Mouse (Mus musculus): ENCODE results near the gene Faf1. TPM values are rescaled to one million over a fixed set of nuclear protein-coding genes. Genes with fewer than 3 reads are reported as not detected.

The Faf1 gene
- total RNA-seq, 4 experiments from 2014 or later, result 42.9 to 51.1 (median 47.2) TPM

DNA sequence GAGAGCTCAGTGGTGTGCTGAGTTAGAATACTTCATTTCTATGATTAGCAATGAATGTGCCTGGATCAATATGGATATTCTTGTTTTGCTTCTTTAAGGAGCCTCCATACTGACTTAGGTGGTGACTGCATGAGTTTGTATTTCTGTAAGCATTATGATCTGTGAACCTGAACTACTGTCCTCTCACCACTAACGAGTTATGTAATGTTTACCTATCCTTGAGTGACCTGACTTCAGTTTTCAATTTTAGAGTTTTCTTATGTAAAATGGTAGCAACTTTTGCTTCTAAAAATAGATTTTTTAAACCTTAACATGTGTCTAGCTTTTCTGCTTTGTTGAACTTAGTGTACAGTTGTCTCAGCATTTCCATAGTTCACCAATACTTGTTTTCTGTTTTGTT is 92.7 kb downstream of the Faf1 start:
- no peak for DNase-seq (ENCODE audit: low spot score in 2 of 2)

DNA sequence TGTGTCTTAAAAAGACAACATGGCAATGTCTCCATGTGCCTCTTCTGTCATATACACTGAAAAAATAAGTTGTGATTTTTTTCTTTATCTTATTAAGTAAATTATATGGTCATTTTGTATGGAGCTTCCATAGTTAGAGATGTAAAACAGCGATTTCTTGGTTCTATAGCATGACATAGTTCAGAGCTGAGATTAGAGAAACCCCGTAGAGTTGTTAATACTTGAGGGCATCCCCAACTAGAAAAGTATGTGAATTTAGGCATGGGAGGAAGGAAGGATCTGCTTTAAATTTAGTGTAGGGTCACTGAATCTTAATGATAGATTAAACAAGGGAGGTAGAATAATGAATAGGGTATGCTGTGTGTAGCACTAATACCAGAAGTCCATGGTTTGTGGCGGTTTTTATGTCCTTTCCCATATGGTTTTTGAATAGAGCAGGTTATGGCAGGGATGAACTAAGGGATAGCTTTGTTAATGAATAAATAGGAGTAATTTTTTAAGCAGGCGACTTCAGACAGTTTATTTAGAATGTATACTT is 106.3 kb downstream of the Faf1 start:
- no peak for DNase-seq (ENCODE audit: low spot score in 2 of 2)

DNA sequence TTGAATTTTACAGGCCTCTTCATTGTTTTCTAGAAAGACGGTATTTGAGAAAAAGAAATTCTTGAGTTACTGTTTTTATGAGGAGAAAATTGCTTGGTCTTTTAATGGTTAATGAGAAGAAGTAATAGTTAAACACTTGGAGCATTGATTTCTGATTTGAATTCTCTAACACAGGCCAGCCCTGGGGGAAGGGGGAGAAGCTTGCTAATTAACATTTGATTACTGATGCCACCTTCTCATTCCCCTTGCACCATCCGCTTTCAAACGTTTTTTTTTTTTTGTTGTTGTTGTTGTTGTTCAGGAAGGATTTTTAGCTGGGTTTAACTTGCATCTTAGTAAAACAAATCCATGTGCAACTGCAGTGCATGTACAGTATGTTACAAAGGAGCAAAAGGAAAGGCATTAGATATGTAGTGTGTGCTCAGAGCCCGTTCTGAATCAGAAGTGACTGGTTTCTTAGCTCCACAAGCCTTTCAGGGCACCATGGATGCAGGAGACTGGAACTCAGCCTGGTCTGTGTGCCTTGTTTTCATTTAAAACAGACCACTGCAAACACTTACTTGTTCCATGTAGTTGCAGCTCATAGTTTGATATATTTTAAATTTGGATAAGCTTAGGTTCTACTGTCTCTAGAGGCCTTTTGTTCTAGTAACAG is 113.1 kb downstream of the Faf1 start:
- DNase-seq (ENCODE audit: low spot score in 2 of 2), result no peak

DNA sequence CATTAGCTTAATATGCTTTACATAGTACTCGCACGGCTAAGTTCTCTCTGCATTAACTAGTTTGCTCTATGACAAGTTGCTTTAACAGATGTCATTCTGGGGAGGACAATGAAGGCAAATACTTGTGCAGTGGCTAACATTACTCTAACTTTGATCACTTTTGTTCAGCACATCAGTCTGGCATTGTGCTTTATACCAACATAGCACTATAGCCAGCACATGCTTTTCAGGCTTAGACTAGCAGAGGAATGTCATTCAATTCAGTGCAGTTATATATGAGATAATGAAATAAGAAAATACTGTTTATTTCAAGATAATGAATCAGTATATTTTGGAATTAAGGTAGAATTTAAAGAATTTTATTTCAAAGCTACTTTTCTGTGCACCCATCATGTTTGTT is 115.9 kb downstream of the Faf1 start:
- DNase-seq (ENCODE audit: low spot score in 2 of 2), result no peak

DNA sequence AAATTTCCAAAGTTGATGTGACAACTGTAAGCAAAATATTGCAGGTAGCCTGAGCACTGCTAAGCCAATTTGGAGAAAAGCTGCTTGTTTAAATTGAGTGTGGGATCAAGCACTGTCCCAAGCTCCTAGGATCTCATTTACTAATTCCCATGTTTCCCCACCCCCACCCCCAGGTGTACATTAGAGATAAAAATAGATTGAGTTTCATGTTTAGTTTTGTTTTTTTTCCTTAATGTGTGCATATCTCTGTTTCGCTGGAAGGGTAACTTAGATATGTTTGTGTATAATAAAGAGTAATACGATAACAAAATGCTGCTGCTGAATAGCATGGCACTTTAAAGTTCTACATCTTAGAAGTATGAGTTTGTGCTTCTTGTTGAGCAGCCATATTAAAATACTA is 116.7 kb downstream of the Faf1 start:
- no peak for DNase-seq (ENCODE audit: low spot score in 2 of 2)

- DNase-seq (ENCODE audit: low spot score in 2 of 2), result no peak
These were observed 121.3 kb downstream of the Faf1 start for GRCm38 (mm10) chr4:109797511-109798182.

GRCm38 (mm10) chr4:109806408-109806807 is 130.0 kb downstream of the Faf1 start:
- no peak for DNase-seq (ENCODE audit: low spot score in 2 of 2)

DNA sequence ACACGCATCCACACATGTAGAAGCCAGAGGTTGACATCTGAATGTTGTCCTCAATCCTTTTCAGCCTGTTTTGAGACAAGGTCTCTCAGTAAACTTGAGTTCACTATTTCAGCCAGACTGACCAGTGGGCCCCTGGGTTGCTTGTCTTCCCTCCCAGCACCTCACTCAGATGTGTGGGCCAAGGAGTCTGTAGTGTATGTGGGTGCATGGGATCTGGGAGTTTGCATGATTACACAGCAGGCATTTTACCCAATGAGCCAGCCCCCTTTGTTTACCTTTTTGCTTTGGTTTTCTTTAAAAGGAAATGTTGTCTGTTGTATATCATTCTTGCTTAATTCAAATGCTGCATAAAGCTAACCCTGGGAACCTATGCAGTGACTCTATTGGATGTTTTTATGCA is 138.8 kb downstream of the Faf1 start:
- DNase-seq (ENCODE audit: low spot score in 2 of 2), result no peak

DNA sequence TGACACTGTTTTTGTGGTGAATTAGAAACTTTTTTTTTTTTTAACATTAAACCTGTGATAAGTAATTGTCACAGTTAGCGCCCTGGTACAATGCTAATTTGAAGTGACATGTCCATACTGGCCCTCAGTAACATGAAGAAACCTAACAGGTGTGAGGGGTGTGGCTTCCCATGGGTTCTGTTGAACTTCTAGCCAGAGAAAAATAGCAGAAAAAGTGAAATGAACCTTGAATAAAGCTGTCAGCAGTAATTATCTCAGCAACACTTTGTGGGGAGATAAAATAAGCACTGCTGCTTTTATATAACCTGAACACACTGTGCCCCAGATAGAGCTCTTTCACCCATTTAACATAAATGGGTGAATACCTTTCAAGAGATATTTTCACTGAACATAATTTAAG is 139.2 kb downstream of the Faf1 start:
- DNase-seq (ENCODE audit: low spot score in 2 of 2), result no peak

DNA sequence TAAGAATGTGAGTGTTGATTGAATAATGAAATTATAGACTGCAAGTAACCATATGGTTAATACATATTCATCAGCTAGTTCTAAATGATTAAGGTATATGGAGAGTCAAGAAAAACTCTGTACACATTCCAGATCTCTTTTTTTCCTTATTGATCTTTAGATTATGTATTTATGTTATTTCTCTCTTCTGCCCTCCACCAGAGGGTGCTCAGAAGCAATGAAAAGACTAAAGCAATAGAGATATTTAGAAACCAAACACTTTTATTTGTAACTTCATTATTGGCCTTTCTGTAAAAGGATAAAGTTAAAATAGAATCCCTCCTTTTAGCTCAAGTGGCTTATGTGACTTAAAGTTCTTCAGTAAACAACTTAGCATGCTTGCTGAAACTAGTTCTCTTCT is 143.1 kb downstream of the Faf1 start:
- no peak for DNase-seq (ENCODE audit: low spot score in 2 of 2)

- no peak for DNase-seq (ENCODE audit: low spot score in 2 of 2)
These were observed 153.4 kb downstream of the Faf1 start for GRCm38 (mm10) chr4:109829800-109830199.

- no peak for DNase-seq (ENCODE audit: low spot score in 2 of 2)
These were observed 181.5 kb downstream of the Faf1 start for GRCm38 (mm10) chr4:109857851-109858250.

- no peak for DNase-seq (ENCODE audit: low spot score in 2 of 2)
These were observed 182.4 kb downstream of the Faf1 start for GRCm38 (mm10) chr4:109858571-109859392.

DNA sequence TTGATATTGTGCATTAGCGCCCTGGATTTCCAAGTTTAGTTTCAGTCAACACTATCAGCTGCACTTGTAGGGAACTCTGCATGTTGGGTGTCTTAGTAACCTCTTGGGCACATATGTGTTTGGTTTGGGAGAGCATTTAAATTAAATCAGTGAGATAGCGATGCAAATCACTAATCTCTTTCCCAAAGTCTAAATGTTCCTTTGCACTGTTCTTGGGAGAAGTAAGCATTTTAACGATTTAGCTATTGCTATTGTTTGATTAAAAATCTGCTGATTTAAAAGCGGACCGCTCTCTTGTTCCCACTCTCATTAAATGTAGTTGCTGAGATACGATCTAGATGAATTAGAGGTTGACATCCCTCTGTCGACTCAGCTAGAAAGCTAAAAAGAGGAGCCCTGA is 183.0 kb downstream of the Faf1 start:
- no peak for DNase-seq (ENCODE audit: low spot score in 2 of 2)

GRCm38 (mm10) chr4:109860256-109860655 is 183.9 kb downstream of the Faf1 start:
- DNase-seq (ENCODE audit: low spot score in 2 of 2), result no peak

- no peak for DNase-seq (ENCODE audit: low spot score in 2 of 2)
These were observed 185.9 kb downstream of the Faf1 start for GRCm38 (mm10) chr4:109862271-109862670.

DNA sequence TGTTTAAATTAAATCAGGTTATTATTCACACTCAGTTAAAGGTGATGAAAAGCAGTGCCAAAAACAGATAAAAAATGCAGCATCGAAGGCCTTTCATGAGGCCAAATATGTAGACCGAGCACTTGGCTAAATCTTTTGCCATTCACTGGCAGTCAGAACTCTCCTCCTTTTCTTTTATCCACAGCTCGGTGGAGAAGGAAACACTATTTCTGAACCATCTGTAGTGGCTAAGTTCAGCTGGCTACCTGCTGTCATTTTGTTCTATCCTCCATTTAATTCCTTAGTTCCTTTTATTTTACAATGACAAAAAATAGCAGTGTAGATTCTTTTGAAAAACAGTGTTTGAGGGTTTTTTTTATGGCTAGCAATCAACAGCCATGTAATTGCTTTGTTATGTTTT is 186.6 kb downstream of the Faf1 start:
- DNase-seq (ENCODE audit: low spot score in 2 of 2), result no peak

- no peak for DNase-seq (ENCODE audit: low spot score in 2 of 2)
These were observed 192.6 kb downstream of the Faf1 start for GRCm38 (mm10) chr4:109868897-109869484.

DNA sequence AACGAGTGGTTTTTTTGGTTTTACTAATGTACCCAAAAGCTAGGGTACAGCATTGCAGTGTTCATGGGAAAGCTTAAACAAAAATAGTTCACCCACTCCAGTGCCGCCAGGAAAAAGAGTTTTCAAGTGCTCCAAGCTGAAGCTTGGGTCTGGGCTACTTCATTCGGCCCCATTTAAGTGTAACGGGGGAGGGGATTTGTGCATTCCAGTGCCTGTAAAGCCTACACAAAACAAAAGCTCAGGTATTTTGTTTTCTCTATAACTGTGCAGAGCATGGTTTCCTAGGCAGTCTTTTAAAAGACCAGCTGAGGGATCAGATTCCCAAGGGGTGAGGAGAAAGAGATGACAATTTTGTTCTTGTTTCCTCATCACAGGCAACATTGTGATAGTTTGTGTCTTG is 207.9 kb downstream of the Faf1 start:
- no peak for DNase-seq (ENCODE audit: low spot score in 2 of 2)

DNA sequence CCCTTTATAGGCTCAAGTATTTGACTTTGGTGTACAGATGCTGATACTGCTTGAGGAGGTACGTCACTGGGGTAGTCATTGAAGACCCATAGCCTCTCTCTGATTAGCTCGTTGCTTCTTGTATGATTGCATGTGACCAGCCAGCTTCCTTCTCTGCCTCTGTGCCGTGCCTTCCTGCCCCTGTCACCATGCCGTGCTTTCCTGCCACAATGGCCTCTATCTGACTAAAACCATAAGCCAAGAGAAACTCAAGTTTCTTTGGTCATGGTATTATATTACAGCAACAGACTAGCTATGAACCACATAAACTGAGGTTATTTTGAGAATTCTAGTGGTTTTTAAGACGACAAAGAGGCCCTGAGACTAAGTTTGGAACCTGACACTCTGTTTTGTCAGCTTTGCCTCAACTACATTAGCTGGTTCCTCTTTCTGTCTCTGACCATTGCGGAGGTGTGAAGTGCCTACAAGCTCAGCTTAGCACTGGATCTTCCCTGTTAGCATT is 211.5 kb downstream of the Faf1 start:
- no peak for DNase-seq (ENCODE audit: low spot score in 2 of 2)

DNA sequence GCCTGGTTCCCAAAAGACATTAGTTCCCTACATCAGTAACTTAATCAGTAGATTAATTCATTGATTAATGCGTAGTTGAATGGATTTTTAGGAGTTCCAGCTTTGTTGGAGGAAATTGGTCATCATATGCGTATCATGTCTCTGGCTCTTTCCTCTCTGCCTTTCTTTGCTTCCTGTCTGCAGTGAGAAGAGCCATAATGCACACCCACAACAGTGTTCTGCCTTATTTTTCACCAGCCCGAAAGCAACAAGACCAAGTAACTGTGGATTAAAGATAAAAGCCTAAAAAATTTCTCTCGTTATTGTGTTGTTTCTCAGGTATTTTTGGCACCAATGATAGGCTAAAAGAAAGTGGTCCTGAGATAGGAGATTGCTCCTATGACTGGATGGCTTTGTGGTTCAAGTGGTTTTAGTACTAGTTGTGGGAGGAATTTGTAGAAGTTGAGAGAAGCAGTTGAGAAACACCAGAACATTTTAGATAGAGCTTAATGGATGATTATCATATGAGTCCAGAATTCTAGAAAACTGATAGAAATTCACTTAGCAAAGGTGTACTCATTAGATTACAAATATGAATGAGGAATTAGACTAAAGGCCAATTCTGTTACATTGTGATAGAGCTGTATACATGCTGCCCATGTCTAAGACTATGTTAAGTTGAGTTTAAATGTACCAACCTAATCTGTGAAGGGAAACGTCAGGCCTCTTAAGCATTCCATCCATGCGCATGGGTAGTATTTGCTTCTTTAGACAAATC is 221.6 kb downstream of the Faf1 start:
- DNase-seq (ENCODE audit: low spot score in 2 of 2), result no peak

Measured in gastrocnemius, adult 8-10 months (tissue).